Mouse (Mus musculus) C2C12 (cell line): ENCODE measurements around the gene 4930558K02Rik.

Source experiments
- CEBPB ChIP-seq: IDR thresholded peaks from one replicate; pipeline ENCODE4 v1.6.1; 2011; ENCODE audit warnings: low read depth, mild to moderate bottlenecking, control low read depth, moderate library complexity
- CTCF ChIP-seq: IDR thresholded peaks from one replicate; pipeline ENCODE4 v1.5.1; 2011; ENCODE audit not compliant: control insufficient read depth, insufficient read depth, insufficient read length
- FOSL1 ChIP-seq: IDR thresholded peaks from one replicate; pipeline ENCODE4 v1.8.0; 2011; ENCODE audit warnings: mild to moderate bottlenecking, low read length; ENCODE audit not compliant: poor library complexity, insufficient read depth, severe bottlenecking
- MAX ChIP-seq: IDR thresholded peaks from one replicate; pipeline ENCODE4 v1.6.1; 2011; ENCODE audit warnings: mild to moderate bottlenecking, control low read depth
- MYOD1 ChIP-seq: IDR thresholded peaks from one replicate; pipeline ENCODE4 v1.6.1; 2011; ENCODE audit warnings: low read depth; ENCODE audit not compliant: control insufficient read depth, insufficient read length
- MYOG ChIP-seq: IDR thresholded peaks from one replicate; pipeline ENCODE4 v1.6.1; 2011; ENCODE audit not compliant: control insufficient read depth, insufficient read length; ENCODE audit errors: extremely low read depth
- USF1 ChIP-seq: IDR thresholded peaks from one replicate; pipeline ENCODE4 v1.6.1; 2011; ENCODE audit warnings: low read depth, mild to moderate bottlenecking, control low read depth, moderate library complexity

- TF ChIP-seq CTCF (no peak), MYOD1 (no peak), MYOG (no peak), USF1 (no peak), MAX (no peak), FOSL1 (no peak), CEBPB (no peak)
Observed at GRCm38 (mm10) chr1:161970874-161971273, 8.6 kb downstream of the 4930558K02Rik start.
